Mouse (Mus musculus): ENCODE measurements around the gene Chst12. TPM values are rescaled to one million over a fixed set of nuclear protein-coding genes. Genes with fewer than 3 reads are reported as not detected.

The Chst12 gene
- polyA plus RNA-seq, 1 experiment from 2014 or later: 19.9 TPM

- DNase-seq (ENCODE audit: low spot score) (peak; percentile 63), ATAC-seq (peak; percentile 77)
- no peaks in the 10 kb centered on the region for H3K27me3 ChIP-seq (replicated peaks; ENCODE audit: insufficient read depth, low read length)
- no peak overlapping the region for H3K9ac ChIP-seq (replicated peaks; ENCODE audit: low read depth)
- no peaks in the 10 kb centered on the region for H3K36me3 ChIP-seq (ENCODE audit: insufficient read depth, low read length)
- H3K27ac ChIP-seq (ENCODE audit: low read length): peak overlapping the region; percentile 32
- no peaks in the 10 kb centered on the region for H3K9me3 ChIP-seq (ENCODE audit: low read length)
- no peak overlapping the region for H3K4me3 ChIP-seq (ENCODE audit: low read depth, low read length)
- H3K4me1 ChIP-seq (ENCODE audit: insufficient read depth, low read depth, low read length): peaks cover 3% of the 10 kb centered on the region; the same call in 1 of the 2 replicates
- TF ChIP-seq CTCF (IDR thresholded peaks at IDR 0.05) (no peak), EP300 (IDR thresholded peaks at IDR 0.05) (no peak)
- 21% methylated on average over 7 of the region's 7 CpGs for WGBS
- no peak overlapping the region for H3K4me2 ChIP-seq (replicated peaks; ENCODE audit: low read depth, low read length)
Observed at GRCm38 (mm10) chr5:140514799-140515486, 9.6 kb downstream of the Chst12 start.

GRCm38 (mm10) chr5:140517159-140517920, 12.0 kb downstream of the Chst12 start:
- H3K27ac ChIP-seq (ENCODE audit: low read length): no peak overlapping the region
- H3K4me2 ChIP-seq (replicated peaks; ENCODE audit: low read depth, low read length): no peak overlapping the region
- ATAC-seq (no peak), DNase-seq (ENCODE audit: low spot score) (no peak)
- 87% methylated on average over 21 of the region's 21 CpGs for WGBS
- H3K27me3 ChIP-seq (replicated peaks; ENCODE audit: insufficient read depth, low read length): no peaks in the 10 kb centered on the region
- no peaks in the 10 kb centered on the region for H3K9me3 ChIP-seq (ENCODE audit: low read length)
- H3K4me1 ChIP-seq (ENCODE audit: insufficient read depth, low read depth, low read length): peaks cover 3% of the 10 kb centered on the region; the same call in 1 of the 2 replicates
- TF ChIP-seq CTCF (IDR thresholded peaks at IDR 0.05) (no peak), EP300 (IDR thresholded peaks at IDR 0.05) (no peak)
- H3K36me3 ChIP-seq (ENCODE audit: insufficient read depth, low read length): no peaks in the 10 kb centered on the region
- no peak overlapping the region for H3K9ac ChIP-seq (replicated peaks; ENCODE audit: low read depth)
- H3K4me3 ChIP-seq (ENCODE audit: low read depth, low read length): no peak overlapping the region

GRCm38 (mm10) chr5:140517921-140518230, 12.5 kb downstream of the Chst12 start:
- no peaks in the 10 kb centered on the region for H3K36me3 ChIP-seq (ENCODE audit: insufficient read depth, low read length)
- no peaks in the 10 kb centered on the region for H3K27me3 ChIP-seq (replicated peaks; ENCODE audit: insufficient read depth, low read length)
- H3K4me1 ChIP-seq (ENCODE audit: insufficient read depth, low read depth, low read length): peaks cover 3% of the 10 kb centered on the region; the same call in 1 of the 2 replicates
- WGBS: 46% methylated on average over 4 of the region's 4 CpGs
- no peak overlapping the region for H3K27ac ChIP-seq (ENCODE audit: low read length)
- DNase-seq (ENCODE audit: low spot score) (no peak), ATAC-seq (peak; percentile 9; the same call in 1 of the 2 replicates)
- no peaks in the 10 kb centered on the region for H3K9me3 ChIP-seq (ENCODE audit: low read length)
- H3K4me2 ChIP-seq (replicated peaks; ENCODE audit: low read depth, low read length): no peak overlapping the region
- no peak overlapping the region for H3K9ac ChIP-seq (replicated peaks; ENCODE audit: low read depth)
- TF ChIP-seq EP300 (IDR thresholded peaks at IDR 0.05): no peak
- TF ChIP-seq CTCF (IDR thresholded peaks at IDR 0.05): no peak
- H3K4me3 ChIP-seq (ENCODE audit: low read depth, low read length): no peak overlapping the region

GRCm38 (mm10) chr5:140521196-140521595, 15.8 kb downstream of the Chst12 start:
- 87% methylated on average over 1 of the region's 1 CpGs for WGBS
- TF ChIP-seq EP300 (IDR thresholded peaks at IDR 0.05) (no peak), CTCF (IDR thresholded peaks at IDR 0.05) (no peak)
- H3K36me3 ChIP-seq (ENCODE audit: insufficient read depth, low read length): peaks cover 8% of the 10 kb centered on the region; the same call in 1 of the 2 replicates
- DNase-seq (ENCODE audit: low spot score) (no peak), ATAC-seq (no peak)
- H3K27ac ChIP-seq (ENCODE audit: low read length): no peak overlapping the region
- no peak overlapping the region for H3K4me3 ChIP-seq (ENCODE audit: low read depth, low read length)
- H3K27me3 ChIP-seq (replicated peaks; ENCODE audit: insufficient read depth, low read length): no peaks in the 10 kb centered on the region
- H3K9ac ChIP-seq (replicated peaks; ENCODE audit: low read depth): no peak overlapping the region
- H3K9me3 ChIP-seq (ENCODE audit: low read length): no peaks in the 10 kb centered on the region
- no peak overlapping the region for H3K4me2 ChIP-seq (replicated peaks; ENCODE audit: low read depth, low read length)
- H3K4me1 ChIP-seq (ENCODE audit: insufficient read depth, low read depth, low read length): peaks cover 3% of the 10 kb centered on the region; the same call in 1 of the 2 replicates

GRCm38 (mm10) chr5:140526754-140527153, 21.4 kb downstream of the Chst12 start:
- H3K4me1 ChIP-seq (ENCODE audit: insufficient read depth, low read depth, low read length): no peaks in the 10 kb centered on the region
- H3K27me3 ChIP-seq (replicated peaks; ENCODE audit: insufficient read depth, low read length): no peaks in the 10 kb centered on the region
- ATAC-seq (no peak), DNase-seq (ENCODE audit: low spot score) (no peak)
- TF ChIP-seq EP300 (IDR thresholded peaks at IDR 0.05) (no peak), CTCF (IDR thresholded peaks at IDR 0.05) (no peak)
- H3K4me3 ChIP-seq (ENCODE audit: low read depth, low read length): no peak overlapping the region
- no peak overlapping the region for H3K4me2 ChIP-seq (replicated peaks; ENCODE audit: low read depth, low read length)
- no peak overlapping the region for H3K9ac ChIP-seq (replicated peaks; ENCODE audit: low read depth)
- WGBS: 97% methylated on average over 2 of the region's 2 CpGs
- H3K36me3 ChIP-seq (ENCODE audit: insufficient read depth, low read length): peaks cover 8% of the 10 kb centered on the region; the same call in 1 of the 2 replicates
- H3K27ac ChIP-seq (ENCODE audit: low read length): no peak overlapping the region
- H3K9me3 ChIP-seq (ENCODE audit: low read length): 0 out of 2 replicates have a peak, but pooled peaks cover 2% of the 10 kb centered on the region

- DNase-seq (ENCODE audit: low spot score) (no peak), ATAC-seq (no peak)
- no peaks in the 10 kb centered on the region for H3K36me3 ChIP-seq (ENCODE audit: insufficient read depth, low read length)
- H3K4me2 ChIP-seq (replicated peaks; ENCODE audit: low read depth, low read length): no peak overlapping the region
- no peak overlapping the region for H3K9ac ChIP-seq (replicated peaks; ENCODE audit: low read depth)
- no peak overlapping the region for H3K27ac ChIP-seq (ENCODE audit: low read length)
- no peak for TF ChIP-seq EP300 (IDR thresholded peaks at IDR 0.05)
- TF ChIP-seq CTCF (IDR thresholded peaks at IDR 0.05): no peak
- no peaks in the 10 kb centered on the region for H3K9me3 ChIP-seq (ENCODE audit: low read length)
- no peaks in the 10 kb centered on the region; the same call in 1 of the 2 replicates for H3K4me1 ChIP-seq (ENCODE audit: insufficient read depth, low read depth, low read length)
- no peaks in the 10 kb centered on the region for H3K27me3 ChIP-seq (replicated peaks; ENCODE audit: insufficient read depth, low read length)
- WGBS: 67% methylated on average over 13 of the region's 13 CpGs
- no peak overlapping the region for H3K4me3 ChIP-seq (ENCODE audit: low read depth, low read length)
Observed at GRCm38 (mm10) chr5:140538111-140538683, 32.8 kb downstream of the Chst12 start.
